Mouse (Mus musculus) ES-Bruce4 (cell line): ENCODE data around the gene Bicd2.

Experiments
- CTCF ChIP-seq: IDR thresholded peaks from one replicate; pipeline ENCODE4 v1.8.1; 2011; ENCODE audit warnings: low read depth, low read length
- EP300 ChIP-seq: IDR thresholded peaks from 2 replicates; pipeline ENCODE4 v1.6.1; 2011; ENCODE audit warnings: low read depth, low read length; ENCODE audit not compliant: insufficient read depth

- no peak for TF ChIP-seq CTCF
- no peak for TF ChIP-seq EP300
Observed at GRCm38 (mm10) chr13:49398191-49398590, 56.8 kb downstream of the Bicd2 start.
